Mouse (Mus musculus) ovary, adult 18-20 months (tissue): Measurements from ENCODE around the gene Rsph9.
A peak's percentile ranks its signal among the peaks of the same experiment; 100 is the strongest.

Experiments used
- DNase-seq: peaks from one replicate; pipeline ENCODE4 v3.0.0; 2022; ENCODE audit warnings: low spot score, mixed read lengths

Rsph9 gene

GRCm38 (mm10) chr17:46101906-46102305, 42.1 kb downstream of the Rsph9 start:
- no peak for DNase-seq

- no peak for DNase-seq
Observed at GRCm38 (mm10) chr17:46098525-46098924, 45.5 kb downstream of the Rsph9 start.

GRCm38 (mm10) chr17:46091899-46092298, 52.1 kb downstream of the Rsph9 start:
- DNase-seq = no peak

GRCm38 (mm10) chr17:46091351-46091750, 52.7 kb downstream of the Rsph9 start:
- DNase-seq = no peak

- DNase-seq = no peak
Observed at GRCm38 (mm10) chr17:46086341-46086870, 57.6 kb downstream of the Rsph9 start.

GRCm38 (mm10) chr17:46084091-46084501, 59.9 kb downstream of the Rsph9 start:
- DNase-seq = peak; percentile 78

- no peak for DNase-seq
Observed at GRCm38 (mm10) chr17:46083381-46083780, 60.6 kb downstream of the Rsph9 start.

GRCm38 (mm10) chr17:46081657-46082056, 62.4 kb downstream of the Rsph9 start:
- no peak for DNase-seq

- no peak for DNase-seq
Observed at GRCm38 (mm10) chr17:46081042-46081441, 63.0 kb downstream of the Rsph9 start.

- no peak for DNase-seq
Observed at GRCm38 (mm10) chr17:46080388-46080787, 63.6 kb downstream of the Rsph9 start.

GRCm38 (mm10) chr17:46079037-46079436, 65.0 kb downstream of the Rsph9 start:
- DNase-seq = no peak

GRCm38 (mm10) chr17:46077921-46078534, 66.0 kb downstream of the Rsph9 start:
- no peak for DNase-seq

- DNase-seq = no peak
Observed at GRCm38 (mm10) chr17:46076260-46076551, 67.8 kb downstream of the Rsph9 start.

GRCm38 (mm10) chr17:46075551-46076259, 68.3 kb downstream of the Rsph9 start:
- DNase-seq = no peak

- DNase-seq = no peak
Observed at GRCm38 (mm10) chr17:46075116-46075485, 68.9 kb downstream of the Rsph9 start.

GRCm38 (mm10) chr17:46074398-46075115, 69.5 kb downstream of the Rsph9 start:
- no peak for DNase-seq

GRCm38 (mm10) chr17:46073730-46074301, 70.2 kb downstream of the Rsph9 start:
- peak; percentile 69 for DNase-seq
